Mouse (Mus musculus) layer of hippocampus, adult 9-10 months (tissue): ENCODE results near the gene Fmr1nb.
A peak's percentile ranks its signal among the peaks of the same experiment; 100 is the strongest.
"Not testable (repeated sequence)": the region's sequence is repeated elsewhere in the genome, so short reads cannot be mapped to it uniquely, and the experiment has no call there.

Source experiments
- DNase-seq: peaks from one replicate; pipeline ENCODE4 v3.0.0; 2022; ENCODE audit warnings: low spot score

Fmr1nb gene

GRCm38 (mm10) chrX:68761606-68762005, at the start of gene Fmr1nb:
TSS of gene Fmr1nb (plus strand) at chrX:68761839.
- DNase-seq = no peak

GRCm38 (mm10) chrX:68736902-68737301, 24.7 kb upstream of the Fmr1nb start:
- DNase-seq = no peak

GRCm38 (mm10) chrX:68740088-68740487, 21.6 kb upstream of the Fmr1nb start:
- no peak for DNase-seq

- DNase-seq = not testable (repeated sequence)
These were observed 58.8 kb downstream of the Fmr1nb start for GRCm38 (mm10) chrX:68820449-68820848.

- not testable (repeated sequence) for DNase-seq
These were observed 59.4 kb downstream of the Fmr1nb start, which contains the start of gene Gm14698 for GRCm38 (mm10) chrX:68821059-68821458. TSS of gene Gm14698 (plus strand) at chrX:68821093.

- peak; percentile 6 for DNase-seq
These were observed 78.2 kb downstream of the Fmr1nb start for GRCm38 (mm10) chrX:68839548-68840444.
